Mouse (Mus musculus) kidney, embryonic 14.5 days (tissue): Measurements from ENCODE around the gene Pelp1. TPM values are rescaled to one million over a fixed set of nuclear protein-coding genes. Genes with fewer than 3 reads are reported as not detected.

Experiments
- ATAC-seq: fragments of 200-750 bp; cut with Nextera tagmentation; 2 replicates; pipeline ENCODE4 v1.8.0; 2017; ENCODE audit warnings: moderate number of reproducible peaks, mild to moderate bottlenecking, moderate TSS enrichment, moderate library complexity; ENCODE audit not compliant: low FRiP score, low TSS enrichment
- H3K27ac ChIP-seq: fragments of 300-500 bp; sonication (generic); 2 replicates; pipeline ENCODE4 v1.5.1; 2014; ENCODE audit warnings: low read depth, mild to moderate bottlenecking, low read length, moderate library complexity, mixed read lengths
- H3K27me3 ChIP-seq: fragments of 300-500 bp; sonication (generic); 2 replicates; pipeline ENCODE4 v1.6.1; 2014; ENCODE audit warnings: mild to moderate bottlenecking, low read length; ENCODE audit not compliant: control insufficient read depth, insufficient read depth
- H3K36me3 ChIP-seq: fragments of 300-500 bp; sonication (generic); 2 replicates; pipeline ENCODE4 v1.6.1; 2014; ENCODE audit warnings: low read length, mixed read lengths; ENCODE audit not compliant: control insufficient read depth, insufficient read depth
- H3K4me1 ChIP-seq: fragments of 300-500 bp; sonication (generic); 2 replicates; pipeline ENCODE4 v1.6.1; 2014; ENCODE audit warnings: low read length, mixed read lengths; ENCODE audit not compliant: control insufficient read depth, insufficient read depth
- H3K4me2 ChIP-seq: fragments of 300-500 bp; sonication (generic); replicated peaks from 2 replicates; pipeline ENCODE4 v1.6.1; 2014; ENCODE audit warnings: low read depth, mild to moderate bottlenecking, low read length
- H3K4me3 ChIP-seq: fragments of 300-500 bp; sonication (generic); 2 replicates; pipeline ENCODE4 v1.5.1; 2014; ENCODE audit warnings: mild to moderate bottlenecking, low read length
- H3K9ac ChIP-seq: fragments of 300-500 bp; sonication (generic); 2 replicates; pipeline ENCODE4 v1.6.1; 2014; ENCODE audit warnings: low read depth, mild to moderate bottlenecking, low read length, moderate library complexity
- H3K9me3 ChIP-seq: fragments of 300-500 bp; sonication (generic); 2 replicates; pipeline ENCODE4 v1.6.1; 2016; ENCODE audit warnings: low read length; ENCODE audit not compliant: control insufficient read depth
- WGBS: fragments of 180-500 bp; shearing (Covaris S2); extraction: QIAGEN DNeasy Blood & Tissue Kit; methylation state at CpG from one replicate; pipeline ENCODE4 v1.1.7; 2014; 5-methylcytosine and 5-hydroxymethylcytosine counted together
- polyA plus RNA-seq: library from polyadenylated mRNA; unstranded; fragments of >200 nt; fragmentation: Nextera tagmentation; extraction: Ambion mirVana; gene quantifications from 2 replicates; pipeline ENCODE4 v1.2.1, GENCODE M21; 2014

The Pelp1 gene
- polyA plus RNA-seq, 1 experiment from 2014 or later, result 39.0 TPM

DNA sequence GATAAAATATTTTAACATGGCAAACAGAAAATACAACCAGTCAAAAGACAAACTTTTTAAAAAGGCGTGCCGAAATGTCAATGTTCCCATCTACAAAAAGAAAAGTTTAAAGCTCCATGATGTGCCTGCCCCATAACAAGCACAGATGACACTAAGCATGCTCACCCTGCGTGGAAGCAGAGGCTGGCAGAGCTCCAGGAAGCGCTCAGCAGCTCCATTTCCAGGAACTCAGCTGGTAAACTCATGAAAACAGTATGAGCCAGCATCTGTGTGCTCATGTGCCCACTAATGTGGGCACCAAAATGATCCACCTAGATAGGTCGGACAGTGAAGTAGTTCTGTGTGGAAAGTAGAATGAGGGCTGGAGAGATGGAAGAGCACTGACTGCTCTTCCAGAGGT, 20.4 kb downstream of the Pelp1 start:
- no peaks in the 10 kb centered on the region for H3K27me3 ChIP-seq
- no peak for ATAC-seq
- 96% methylated on average over 5 of the region's 5 CpGs for WGBS
- H3K9me3 ChIP-seq, result no peaks in the 10 kb centered on the region
- H3K4me2 ChIP-seq, result no peak overlapping the region
- H3K9ac ChIP-seq, result no peak overlapping the region
- H3K36me3 ChIP-seq, result peaks cover 38% of the 10 kb centered on the region
- no peak overlapping the region for H3K4me3 ChIP-seq
- H3K27ac ChIP-seq, result no peak overlapping the region
- no peaks in the 10 kb centered on the region for H3K4me1 ChIP-seq

- no peaks in the 10 kb centered on the region for H3K4me1 ChIP-seq
- H3K27me3 ChIP-seq, result no peaks in the 10 kb centered on the region
- no peaks in the 10 kb centered on the region for H3K9me3 ChIP-seq
- no peak overlapping the region for H3K9ac ChIP-seq
- no peak for ATAC-seq
- peaks cover 22% of the 10 kb centered on the region for H3K36me3 ChIP-seq
- no peak overlapping the region for H3K4me3 ChIP-seq
- no peak overlapping the region for H3K27ac ChIP-seq
- 69% methylated on average over 5 of the region's 5 CpGs for WGBS
- no peak overlapping the region for H3K4me2 ChIP-seq
These were observed 22.4 kb downstream of the Pelp1 start for GRCm38 (mm10) chr11:70387436-70387835.

DNA sequence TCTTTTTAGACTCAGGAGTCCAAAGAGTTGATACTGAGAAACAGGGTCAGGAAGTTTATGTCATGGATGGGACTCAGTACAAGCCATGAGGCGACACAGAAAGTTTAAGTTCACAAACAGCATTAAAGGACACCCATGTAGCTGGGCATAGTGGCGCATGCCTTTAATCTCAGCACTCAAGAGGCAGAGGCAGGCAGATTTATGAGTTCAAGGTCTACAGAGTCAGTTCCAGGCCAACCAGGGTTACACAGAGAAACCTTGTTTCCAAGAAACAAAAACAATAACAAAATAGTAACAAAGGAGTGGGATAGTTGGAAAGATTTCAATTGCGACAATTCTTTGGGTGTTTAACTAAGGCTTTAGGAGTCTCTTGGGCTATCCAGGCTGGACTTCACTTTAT, 25.7 kb downstream of the Pelp1 start:
- no peaks in the 10 kb centered on the region for H3K4me1 ChIP-seq
- no peak for ATAC-seq
- H3K4me2 ChIP-seq, result no peak overlapping the region
- 24% methylated on average over 3 of the region's 3 CpGs for WGBS
- H3K4me3 ChIP-seq, result no peak overlapping the region
- no peaks in the 10 kb centered on the region for H3K27me3 ChIP-seq
- no peak overlapping the region for H3K9ac ChIP-seq
- no peak overlapping the region for H3K27ac ChIP-seq
- H3K36me3 ChIP-seq, result peaks cover 9% of the 10 kb centered on the region; the same call in 1 of the 2 replicates
- no peaks in the 10 kb centered on the region for H3K9me3 ChIP-seq

DNA sequence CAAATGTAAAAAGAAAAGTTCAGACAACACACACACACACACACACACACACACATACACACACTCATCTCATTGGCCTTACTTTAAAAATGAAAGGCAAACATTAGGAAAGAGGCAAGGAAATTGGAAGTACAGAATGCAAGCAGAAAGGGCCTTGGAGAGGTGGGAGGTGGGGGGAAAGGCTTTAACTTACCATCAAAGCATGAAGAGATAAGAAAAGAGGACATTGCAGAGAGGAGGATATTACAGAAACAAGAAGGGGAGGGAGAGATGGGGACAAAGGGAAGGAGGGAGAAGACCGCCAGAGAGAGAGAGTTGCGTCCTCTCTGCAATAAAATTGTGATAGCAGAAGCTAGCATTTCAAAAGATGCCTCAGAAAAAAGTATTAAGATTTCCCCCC, 28.5 kb downstream of the Pelp1 start:
- 66% methylated on average over 2 of the region's 2 CpGs for WGBS
- H3K4me3 ChIP-seq, result no peak overlapping the region

GRCm38 (mm10) chr11:70380478-70381005, 29.3 kb downstream of the Pelp1 start:
- Histone ChIP-seq H3K4me1 (no peaks in the 10 kb centered on the region), H3K36me3 (peaks cover 2% of the 10 kb centered on the region; the same call in 1 of the 2 replicates), H3K4me3 (no peak overlapping the region), H3K27me3 (no peaks in the 10 kb centered on the region), H3K4me2 (no peak overlapping the region), H3K9me3 (no peaks in the 10 kb centered on the region), H3K9ac (no peak overlapping the region), H3K27ac (no peak overlapping the region)
- WGBS, result 54% methylated on average over 1 of the region's 1 CpGs
- ATAC-seq, result no peak

More for the DNA sequence above, 28.5 kb downstream of the Pelp1 start:
- Histone ChIP-seq H3K9me3 (no peaks in the 10 kb centered on the region), H3K4me2 (no peak overlapping the region), H3K27me3 (no peaks in the 10 kb centered on the region), H3K9ac (no peak overlapping the region), H3K4me1 (no peaks in the 10 kb centered on the region), H3K36me3 (peaks cover 6% of the 10 kb centered on the region; the same call in 1 of the 2 replicates), H3K27ac (no peak overlapping the region)
- no peak for ATAC-seq

DNA sequence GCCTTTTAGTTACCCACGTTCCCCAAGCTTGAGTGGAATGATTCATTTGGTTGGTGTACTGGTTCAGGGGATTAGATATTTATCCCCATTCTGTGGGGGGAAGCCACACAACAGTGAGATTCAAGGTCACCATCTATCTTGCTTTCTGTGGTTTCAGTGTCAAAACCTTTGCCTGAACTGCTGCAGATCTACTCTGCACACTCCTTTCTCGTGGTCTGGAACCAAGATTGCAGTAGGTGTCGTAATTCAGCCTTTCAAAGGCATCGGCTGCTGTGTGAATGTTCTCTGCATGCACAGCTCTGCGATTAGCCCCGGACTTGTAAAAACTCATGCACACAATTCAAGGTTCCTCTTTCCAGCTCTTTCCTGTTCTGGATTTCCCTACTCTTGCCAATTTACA, 33.8 kb downstream of the Pelp1 start:
- no peak for ATAC-seq
- Histone ChIP-seq H3K36me3 (no peaks in the 10 kb centered on the region), H3K27ac (no peak overlapping the region), H3K4me1 (no peaks in the 10 kb centered on the region), H3K4me2 (no peak overlapping the region), H3K4me3 (no peak overlapping the region), H3K9me3 (no peaks in the 10 kb centered on the region), H3K9ac (no peak overlapping the region), H3K27me3 (no peaks in the 10 kb centered on the region)
- WGBS, result 63% methylated on average over 6 of the region's 6 CpGs

DNA sequence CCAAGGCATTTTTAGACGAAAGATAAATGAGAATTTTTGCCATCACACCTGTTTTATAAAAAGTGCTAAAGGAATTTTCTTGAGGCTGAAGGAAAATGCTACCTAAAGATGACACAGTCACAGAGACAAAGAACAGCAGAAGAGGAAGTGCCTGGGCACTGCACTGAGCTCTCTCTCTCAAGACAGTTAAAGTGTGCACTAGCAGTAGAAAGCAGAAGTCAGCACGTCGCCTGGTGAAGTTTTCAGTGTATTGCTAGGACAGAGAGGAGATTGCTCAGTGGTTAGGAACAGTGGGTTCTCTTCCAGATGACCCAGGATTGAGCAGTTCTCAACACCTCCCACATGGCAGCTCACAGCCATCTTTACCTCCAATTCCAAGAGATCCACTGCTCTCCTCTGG, 35.5 kb downstream of the Pelp1 start:
- no peaks in the 10 kb centered on the region for H3K9me3 ChIP-seq
- H3K4me2 ChIP-seq, result no peak overlapping the region
- H3K27ac ChIP-seq, result no peak overlapping the region
- H3K9ac ChIP-seq, result no peak overlapping the region
- no peak for ATAC-seq
- no peaks in the 10 kb centered on the region for H3K4me1 ChIP-seq
- no peaks in the 10 kb centered on the region for H3K27me3 ChIP-seq
- H3K36me3 ChIP-seq, result no peaks in the 10 kb centered on the region
- H3K4me3 ChIP-seq, result no peak overlapping the region
- WGBS, result 80% methylated on average over 3 of the region's 3 CpGs

DNA sequence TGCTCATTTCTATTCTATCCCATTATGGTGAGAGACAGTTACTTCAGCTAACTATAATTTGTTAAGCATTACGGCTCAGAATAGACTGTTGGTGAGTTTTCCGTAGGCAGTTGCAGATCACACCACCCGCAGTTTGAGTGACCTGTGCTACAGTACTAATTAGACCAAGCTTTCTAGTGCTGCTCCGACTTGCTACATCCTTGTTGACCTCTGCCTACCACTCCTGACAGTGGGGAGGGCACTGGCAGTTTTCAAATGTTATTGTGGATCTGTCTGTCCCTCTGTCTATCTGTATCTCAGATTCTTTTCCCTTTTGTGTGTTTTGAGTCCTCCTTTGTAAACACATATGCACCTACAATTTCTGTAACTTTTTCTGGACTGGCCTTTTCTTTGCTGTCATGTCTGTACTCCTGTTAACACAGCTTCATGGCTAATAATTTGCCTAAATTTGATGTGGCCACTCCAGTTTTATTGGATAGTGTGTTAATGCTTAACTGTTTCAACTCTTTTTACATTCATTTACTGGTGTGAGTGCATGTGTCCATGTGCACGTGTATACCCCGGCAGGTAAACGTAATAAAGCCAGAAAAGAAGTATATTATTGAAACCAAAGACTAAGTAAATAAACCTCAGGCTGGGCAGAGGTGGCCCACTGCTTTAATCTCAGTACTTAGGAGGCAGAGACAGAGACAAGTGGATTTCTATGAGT, 36.8 kb downstream of the Pelp1 start:
- ATAC-seq, result no peak
- Histone ChIP-seq H3K4me1 (no peaks in the 10 kb centered on the region), H3K36me3 (no peaks in the 10 kb centered on the region), H3K27ac (no peak overlapping the region), H3K27me3 (no peaks in the 10 kb centered on the region), H3K4me3 (no peak overlapping the region), H3K9ac (no peak overlapping the region), H3K9me3 (no peaks in the 10 kb centered on the region), H3K4me2 (no peak overlapping the region)
- 60% methylated on average over 7 of the region's 7 CpGs for WGBS

DNA sequence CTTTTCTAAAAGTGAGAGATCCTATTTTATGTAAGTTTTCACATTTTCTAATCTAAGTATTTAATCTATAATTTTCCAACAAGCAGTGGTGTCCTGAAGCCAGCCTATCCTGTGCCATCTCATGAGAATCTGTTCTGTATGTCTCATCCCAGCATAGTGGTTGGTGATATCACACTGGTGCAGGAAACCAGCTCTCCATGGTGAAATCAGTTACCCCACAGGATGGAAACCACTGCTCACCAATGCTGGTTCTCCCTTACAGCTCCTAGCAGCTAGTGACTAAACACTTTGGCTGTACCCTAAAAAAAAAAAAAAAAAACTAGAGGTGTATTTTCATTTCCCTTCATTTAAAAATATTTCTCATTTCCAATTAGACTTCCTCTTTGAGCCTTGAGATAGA, 37.4 kb downstream of the Pelp1 start:
- Histone ChIP-seq H3K27me3 (no peaks in the 10 kb centered on the region), H3K9ac (no peak overlapping the region), H3K36me3 (no peaks in the 10 kb centered on the region), H3K4me1 (no peaks in the 10 kb centered on the region), H3K4me2 (no peak overlapping the region), H3K9me3 (no peaks in the 10 kb centered on the region), H3K4me3 (no peak overlapping the region), H3K27ac (no peak overlapping the region)
- ATAC-seq, result no peak
